Mouse (Mus musculus) myocyte (in vitro differentiated cells): ENCODE measurements around the gene Ngrn. TPM values are rescaled to one million over a fixed set of nuclear protein-coding genes. Genes with fewer than 3 reads are reported as not detected.

Source experiments
- H3K27me3 ChIP-seq: one replicate; pipeline ENCODE4 v1.6.1; 2011; ENCODE audit not compliant: control insufficient read depth, insufficient read depth, insufficient read length
- H3K36me3 ChIP-seq: one replicate; pipeline ENCODE4 v1.6.1; 2011; ENCODE audit not compliant: control insufficient read depth, insufficient read depth
- H3K4me2 ChIP-seq: one replicate; pipeline ENCODE4 v1.6.1; 2011; ENCODE audit warnings: low read depth, control low read depth
- H3K4me3 ChIP-seq: one replicate; pipeline ENCODE4 v1.5.1; 2011; ENCODE audit warnings: mild to moderate bottlenecking, control low read depth, moderate library complexity
- H3K79me2 ChIP-seq: one replicate; pipeline ENCODE4 v1.6.1; 2011; ENCODE audit not compliant: control insufficient read depth, insufficient read depth
- H3ac ChIP-seq: one replicate; pipeline ENCODE4 v1.6.1; 2011; ENCODE audit not compliant: control insufficient read depth, insufficient read length
- CEBPB ChIP-seq: IDR thresholded peaks from 2 replicates; pipeline ENCODE4 v1.6.1; 2011; ENCODE audit warnings: mild to moderate bottlenecking, moderate library complexity; ENCODE audit not compliant: poor library complexity, insufficient read depth, severe bottlenecking
- E2F4 ChIP-seq: IDR thresholded peaks from one replicate; pipeline ENCODE4 v1.6.1; 2011; ENCODE audit warnings: mild to moderate bottlenecking, control low read depth, moderate library complexity; ENCODE audit not compliant: insufficient read depth
- MAX ChIP-seq: IDR thresholded peaks from one replicate; pipeline ENCODE4 v1.6.1; 2011; ENCODE audit warnings: low read depth, mild to moderate bottlenecking, control low read depth
- MYOD1 ChIP-seq, 3 experiments: IDR thresholded peaks; one replicate each; pipeline ENCODE4 v1.6.1; 2011; ENCODE audit warnings: control low read depth in 2 of 3, low read depth in 2 of 3, mild to moderate bottlenecking in 2 of 3, moderate library complexity in 1 of 3; ENCODE audit not compliant: insufficient read length in 2 of 3, control insufficient read depth in 1 of 3
- MYOG ChIP-seq, 3 experiments: IDR thresholded peaks; one replicate each; pipeline ENCODE4 v1.6.1; 2011; ENCODE audit warnings: control low read depth in 2 of 3, low read depth in 2 of 3, mild to moderate bottlenecking in 2 of 3; ENCODE audit not compliant: insufficient read length in 2 of 3, control insufficient read depth in 1 of 3, insufficient read depth in 1 of 3
- POLR2A ChIP-seq: IDR thresholded peaks from one replicate; pipeline ENCODE4 v1.6.1; 2011; ENCODE audit warnings: low read depth, mild to moderate bottlenecking, control low read depth, moderate library complexity; ENCODE audit not compliant: insufficient read length
- POLR2AphosphoS2 ChIP-seq: IDR thresholded peaks from one replicate; pipeline ENCODE4 v1.6.1; 2011; ENCODE audit warnings: low read depth, control low read depth; ENCODE audit not compliant: insufficient read length
- REST ChIP-seq: IDR thresholded peaks from one replicate; pipeline ENCODE4 v1.6.1; 2011; ENCODE audit warnings: mild to moderate bottlenecking, control low read depth, moderate library complexity; ENCODE audit not compliant: insufficient read depth, insufficient read length
- SRF ChIP-seq: IDR thresholded peaks from one replicate; pipeline ENCODE4 v1.6.1; 2011; ENCODE audit warnings: low read depth; ENCODE audit not compliant: control insufficient read depth, insufficient read length
- TCF12 ChIP-seq: IDR thresholded peaks from one replicate; pipeline ENCODE4 v1.6.1; 2011; ENCODE audit warnings: mild to moderate bottlenecking, control low read depth; ENCODE audit not compliant: poor library complexity, insufficient read depth, severe bottlenecking
- TCF3 ChIP-seq: IDR thresholded peaks from one replicate; pipeline ENCODE4 v1.6.1; 2011; ENCODE audit warnings: low read depth, control low read depth; ENCODE audit not compliant: insufficient read length
- USF1 ChIP-seq: IDR thresholded peaks from one replicate; pipeline ENCODE4 v1.6.1; 2011; ENCODE audit warnings: low read depth, mild to moderate bottlenecking, control low read depth, moderate library complexity
- polyA plus RNA-seq: library from polyadenylated mRNA; unstranded; fragments of >200 nt; fragmentation: generic; extraction: Trizol; gene quantifications from one replicate; pipeline ENCODE4 v1.2.1, GENCODE M21; 2012; ENCODE audit warnings: missing spikeins

The Ngrn gene
- polyA plus RNA-seq, 1 experiment, result 55.0 TPM

- H3K36me3 ChIP-seq, result peaks cover 45% of the 10 kb centered on the region
- TF ChIP-seq MYOD1 (IDR thresholded peaks at IDR 0.05; ENCODE audit: control insufficient read depth in 1 of 3, insufficient read length in 2 of 3, low read depth in 2 of 3) (peak in 2 of 3 experiments; percentile 82), SRF (no peak), TCF12 (no peak), MYOG (IDR thresholded peaks at IDR 0.05; ENCODE audit: control insufficient read depth in 1 of 3, insufficient read depth in 1 of 3, insufficient read length in 2 of 3, low read depth in 2 of 3) (peak in 2 of 3 experiments; percentile 68 to 80)
Observed at GRCm38 (mm10) chr7:80280032-80280431, 19.0 kb downstream of the Ngrn start.

GRCm38 (mm10) chr7:80280998-80281397, 20.0 kb downstream of the Ngrn start:
- Histone ChIP-seq H3K27me3 (no peaks in the 10 kb centered on the region), H3K36me3 (peaks cover 47% of the 10 kb centered on the region), H3K4me2 (no peak overlapping the region), H3K4me3 (no peak overlapping the region), H3ac (no peak overlapping the region), H3K79me2 (no peaks in the 10 kb centered on the region)
- TF ChIP-seq CEBPB, result no peak
- TF ChIP-seq TCF12, result no peak
- TF ChIP-seq USF1, result no peak
- no peak for TF ChIP-seq POLR2AphosphoS2
- no peak for TF ChIP-seq POLR2A
- TF ChIP-seq MYOG (IDR thresholded peaks at IDR 0.05; ENCODE audit: control insufficient read depth in 1 of 3, insufficient read depth in 1 of 3, insufficient read length in 2 of 3, low read depth in 2 of 3), result no peak
- TF ChIP-seq E2F4, result no peak
- TF ChIP-seq SRF, result no peak
- TF ChIP-seq TCF3, result no peak
- TF ChIP-seq MAX, result no peak
- no peak for TF ChIP-seq MYOD1 (IDR thresholded peaks at IDR 0.05; ENCODE audit: control insufficient read depth in 1 of 3, insufficient read length in 2 of 3, low read depth in 2 of 3)
- no peak for TF ChIP-seq REST

More at GRCm38 (mm10) chr7:80280032-80280431, 19.0 kb downstream of the Ngrn start:
- Histone ChIP-seq H3K4me2 (no peak overlapping the region), H3K4me3 (no peak overlapping the region), H3ac (no peak overlapping the region), H3K79me2 (no peaks in the 10 kb centered on the region), H3K27me3 (no peaks in the 10 kb centered on the region)

DNA sequence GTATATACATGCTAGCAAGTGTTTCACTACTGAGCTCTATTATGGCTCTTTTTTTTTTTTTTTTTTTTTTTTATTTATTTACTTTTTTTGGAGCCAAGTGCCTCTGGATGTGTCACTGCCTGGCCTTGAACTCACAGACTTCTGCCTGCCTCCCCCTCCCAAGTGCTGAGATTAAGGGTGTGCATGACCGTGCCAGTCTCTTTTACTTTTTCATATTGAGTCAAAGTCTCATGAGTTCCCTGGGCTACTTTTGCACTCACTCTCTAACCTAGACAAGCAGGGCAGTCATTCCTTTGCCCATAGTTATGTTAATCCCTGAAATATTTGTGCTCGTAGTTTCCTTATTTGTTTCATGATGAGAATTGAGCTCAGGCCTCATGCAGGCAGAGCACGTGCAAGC, 20.6 kb downstream of the Ngrn start:
- Histone ChIP-seq H3K4me2 (no peak overlapping the region), H3K4me3 (no peak overlapping the region), H3ac (no peak overlapping the region), H3K36me3 (peaks cover 45% of the 10 kb centered on the region), H3K79me2 (no peaks in the 10 kb centered on the region), H3K27me3 (no peaks in the 10 kb centered on the region)
- no peak for TF ChIP-seq CEBPB
- TF ChIP-seq MAX, result no peak
- TF ChIP-seq TCF3, result no peak
- TF ChIP-seq E2F4, result no peak
- TF ChIP-seq SRF, result no peak
- TF ChIP-seq POLR2A, result no peak
- no peak for TF ChIP-seq MYOD1 (IDR thresholded peaks at IDR 0.05; ENCODE audit: control insufficient read depth in 1 of 3, insufficient read length in 2 of 3, low read depth in 2 of 3)
- no peak for TF ChIP-seq POLR2AphosphoS2
- TF ChIP-seq USF1, result no peak
- TF ChIP-seq MYOG (IDR thresholded peaks at IDR 0.05; ENCODE audit: control insufficient read depth in 1 of 3, insufficient read depth in 1 of 3, insufficient read length in 2 of 3, low read depth in 2 of 3), result no peak

GRCm38 (mm10) chr7:80283226-80283918, 22.4 kb downstream of the Ngrn start:
- H3K4me3 ChIP-seq, result no peak overlapping the region
- no peak overlapping the region for H3K4me2 ChIP-seq
- TF ChIP-seq POLR2AphosphoS2 (no peak), TCF3 (no peak), POLR2A (no peak), MYOD1 (IDR thresholded peaks at IDR 0.05; ENCODE audit: control insufficient read depth in 1 of 3, insufficient read length in 2 of 3, low read depth in 2 of 3) (no peak)
- no peak overlapping the region for H3ac ChIP-seq
- no peaks in the 10 kb centered on the region for H3K27me3 ChIP-seq
- H3K79me2 ChIP-seq, result no peaks in the 10 kb centered on the region
- H3K36me3 ChIP-seq, result peaks cover 31% of the 10 kb centered on the region

GRCm38 (mm10) chr7:80284391-80284790, 23.4 kb downstream of the Ngrn start:
- no peak for TF ChIP-seq USF1
- no peak for TF ChIP-seq MYOG (IDR thresholded peaks at IDR 0.05; ENCODE audit: control insufficient read depth in 1 of 3, insufficient read depth in 1 of 3, insufficient read length in 2 of 3, low read depth in 2 of 3)
- TF ChIP-seq REST, result no peak
- TF ChIP-seq TCF12, result no peak
- TF ChIP-seq MAX, result no peak
- no peak for TF ChIP-seq MYOD1 (IDR thresholded peaks at IDR 0.05; ENCODE audit: control insufficient read depth in 1 of 3, insufficient read length in 2 of 3, low read depth in 2 of 3)
- TF ChIP-seq SRF, result no peak
- no peak for TF ChIP-seq CEBPB
- no peak for TF ChIP-seq TCF3
- no peak for TF ChIP-seq POLR2A
- TF ChIP-seq POLR2AphosphoS2, result no peak
- no peak for TF ChIP-seq E2F4
- H3K27me3 ChIP-seq, result no peaks in the 10 kb centered on the region
- H3K79me2 ChIP-seq, result no peaks in the 10 kb centered on the region
- no peak overlapping the region for H3ac ChIP-seq
- no peak overlapping the region for H3K4me3 ChIP-seq
- H3K4me2 ChIP-seq, result no peak overlapping the region
- H3K36me3 ChIP-seq, result peaks cover 30% of the 10 kb centered on the region
